Mouse (Mus musculus) erythroid progenitor cell, adult 5-6 weeks (primary cell): ENCODE results near the gene Hipk4. TPM values are rescaled to one million over a fixed set of nuclear protein-coding genes. Genes with fewer than 3 reads are reported as not detected.

ENCODE experiments used
- ATAC-seq: replicated peaks from 2 replicates; pipeline ENCODE4 v1.8.0; 2016; ENCODE audit warnings: moderate number of reproducible peaks, mild to moderate bottlenecking, moderate TSS enrichment, inconsistent platforms; ENCODE audit not compliant: poor library complexity, low FRiP score, severe bottlenecking
- total RNA-seq, 2 experiments: library from RNA; stranded (forward) in 1 of 2; stranded (reverse) in 1 of 2; fragments of 150-400 nt in 1 of 2; fragments of 186-747, 209-891 nt in 1 of 2; gene quantifications; 2 replicates each; pipeline versions ENCODE4 v1.2.3 to v1.2.4; 2015 to 2017; ENCODE audit warnings: low replicate concordance in 2 of 2

Hipk4 gene
- total RNA-seq, 2 experiments from 2014 or later = not detected

DNA sequence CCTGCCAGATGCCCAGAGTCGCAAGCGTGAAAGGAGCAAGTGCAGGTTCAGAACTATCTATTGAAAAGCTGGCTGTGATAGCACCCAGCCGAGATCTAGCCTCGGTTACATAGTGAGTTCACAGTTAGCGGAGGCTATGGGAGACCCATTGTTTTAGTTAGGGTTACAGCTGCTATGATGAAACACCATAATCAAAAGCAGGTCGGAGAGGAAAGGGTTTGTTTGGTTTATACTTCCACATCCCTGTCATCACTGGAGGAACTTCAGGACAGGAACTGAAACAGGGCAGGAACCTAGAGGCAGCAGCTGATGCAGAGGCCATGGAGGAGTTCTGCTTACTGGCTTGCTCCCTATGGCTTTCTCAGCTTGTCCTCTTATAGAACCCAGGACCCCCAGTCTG lies 54.5 kb downstream of the Hipk4 start:
- no peak for ATAC-seq

DNA sequence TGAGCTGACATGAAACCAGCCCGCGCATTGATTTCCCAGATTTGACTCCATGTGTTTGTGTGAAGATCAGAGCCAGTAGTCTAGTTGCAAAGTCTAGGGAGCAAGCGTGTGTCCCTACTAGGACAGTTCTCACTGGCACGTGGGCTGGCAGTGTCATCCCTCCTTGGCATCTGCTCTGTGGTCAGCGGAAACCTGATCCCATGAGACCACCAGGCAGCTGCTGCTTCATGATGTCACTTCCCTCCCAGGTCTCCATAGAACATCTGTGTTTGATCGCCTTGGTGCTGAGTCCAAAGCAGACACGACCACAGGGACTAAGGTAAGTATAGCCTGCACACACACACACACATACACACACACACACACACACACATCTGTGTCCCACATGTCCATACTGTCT lies 55.4 kb downstream of the Hipk4 start:
- ATAC-seq = no peak

DNA sequence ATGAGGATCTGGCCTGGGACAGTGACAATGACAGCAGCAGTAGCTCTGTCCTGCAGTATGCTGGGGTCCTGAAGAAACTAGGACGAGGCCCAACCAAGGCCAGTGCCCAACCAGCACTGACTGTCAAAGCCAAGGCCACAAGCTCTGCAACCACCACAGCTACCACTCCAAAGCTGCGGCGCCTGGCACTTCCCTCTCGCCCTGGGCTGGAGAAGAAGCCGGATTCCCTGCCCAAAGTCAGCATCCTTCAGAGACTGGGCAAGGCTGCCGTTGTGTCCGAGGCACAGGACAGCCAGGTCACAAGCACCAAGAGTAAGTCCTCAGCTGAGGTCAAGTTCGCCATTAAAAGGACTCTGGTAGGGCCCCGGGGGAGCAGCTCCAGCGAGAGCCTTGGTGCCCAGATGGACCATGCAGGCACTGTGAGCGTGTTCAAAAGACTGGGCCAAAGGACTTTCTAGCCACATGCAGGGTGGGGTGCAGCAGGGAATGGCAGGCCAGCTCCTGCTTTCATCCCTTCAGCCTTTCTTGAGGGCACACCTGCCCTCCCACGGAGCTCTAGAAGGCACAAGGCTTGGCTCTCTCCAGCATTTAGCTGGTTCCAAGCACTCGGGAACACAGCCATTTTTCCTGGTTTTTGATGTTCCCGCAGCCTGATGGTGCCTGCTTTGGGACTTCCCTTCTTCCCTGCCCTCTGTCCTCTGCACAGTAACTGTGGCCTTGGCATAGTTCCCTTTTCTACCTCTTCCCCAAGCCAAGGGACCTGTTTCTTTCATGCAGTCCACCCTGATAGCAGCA lies 57.5 kb downstream of the Hipk4 start:
- no peak for ATAC-seq

Other genes starting within 250 kb of the Hipk4 start
- not detected in 2 replicates for gene Ltbp4, start 185.6 kb upstream of the Hipk4 start, total RNA-seq (2015; ENCODE audit: low replicate concordance)
- gene Ltbp4, start 185.6 kb upstream of the Hipk4 start, total RNA-seq (2017; ENCODE audit: low replicate concordance) = 0.61 TPM in 1 of 2 replicates, not detected in the other
- 11.5 and 20.5 TPM in 2 replicates for gene Shkbp1, start 167.2 kb upstream of the Hipk4 start, total RNA-seq (2015; ENCODE audit: low replicate concordance)
- 4.7 and 5.1 TPM in 2 replicates for gene Shkbp1, start 167.2 kb upstream of the Hipk4 start, total RNA-seq (2017; ENCODE audit: low replicate concordance)
- gene Gm20479, start 165.8 kb upstream of the Hipk4 start, total RNA-seq (2015; ENCODE audit: low replicate concordance) = 8.0 TPM in 1 of 2 replicates, not detected in the other
- not detected in 2 replicates for gene Gm20479, start 165.8 kb upstream of the Hipk4 start, total RNA-seq (2017; ENCODE audit: low replicate concordance)
- gene Sptbn4, start 75.6 kb upstream of the Hipk4 start, total RNA-seq (2015; ENCODE audit: low replicate concordance) = not detected in 2 replicates
- 0.08 and 0.13 TPM in 2 replicates for gene Sptbn4, start 75.6 kb upstream of the Hipk4 start, total RNA-seq (2017; ENCODE audit: low replicate concordance)
- 538 and 642 TPM in 2 replicates for gene Blvrb, start 75.3 kb upstream of the Hipk4 start, total RNA-seq (2015; ENCODE audit: low replicate concordance)
- gene Blvrb, start 75.3 kb upstream of the Hipk4 start, total RNA-seq (2017; ENCODE audit: low replicate concordance) = 484 and 602 TPM in 2 replicates
- gene Sertad3, start 49.5 kb upstream of the Hipk4 start, total RNA-seq (2015; ENCODE audit: low replicate concordance) = 9.0 and 9.2 TPM in 2 replicates
- 14.8 and 19.6 TPM in 2 replicates for gene Sertad3, start 49.5 kb upstream of the Hipk4 start, total RNA-seq (2017; ENCODE audit: low replicate concordance)
- gene Sertad1, start 36.4 kb upstream of the Hipk4 start, total RNA-seq (2015; ENCODE audit: low replicate concordance) = 1.7 and 6.8 TPM in 2 replicates
- 5.5 and 7.0 TPM in 2 replicates for gene Sertad1, start 36.4 kb upstream of the Hipk4 start, total RNA-seq (2017; ENCODE audit: low replicate concordance)
- 0.36 and 0.42 TPM in 2 replicates for gene Prx, start 23.9 kb upstream of the Hipk4 start, total RNA-seq (2015; ENCODE audit: low replicate concordance)
- gene Prx, start 23.9 kb upstream of the Hipk4 start, total RNA-seq (2017; ENCODE audit: low replicate concordance) = 1.4 and 5.1 TPM in 2 replicates
- 43.2 and 88.0 TPM in 2 replicates for gene Pld3, start 30.0 kb downstream of the Hipk4 start, total RNA-seq (2015; ENCODE audit: low replicate concordance)
- 19.1 and 26.3 TPM in 2 replicates for gene Pld3, start 30.0 kb downstream of the Hipk4 start, total RNA-seq (2017; ENCODE audit: low replicate concordance)
- 11.2 and 18.9 TPM in 2 replicates for gene 2310022A10Rik, start 30.0 kb downstream of the Hipk4 start, total RNA-seq (2015; ENCODE audit: low replicate concordance)
- gene 2310022A10Rik, start 30.0 kb downstream of the Hipk4 start, total RNA-seq (2017; ENCODE audit: low replicate concordance) = 1.6 and 6.8 TPM in 2 replicates
- 28.5 and 59.9 TPM in 2 replicates for gene Akt2, start 68.3 kb downstream of the Hipk4 start, total RNA-seq (2015; ENCODE audit: low replicate concordance)
- gene Akt2, start 68.3 kb downstream of the Hipk4 start, total RNA-seq (2017; ENCODE audit: low replicate concordance) = 25.1 and 48.1 TPM in 2 replicates
- gene Ttc9b, start 130.6 kb downstream of the Hipk4 start, total RNA-seq (2015; ENCODE audit: low replicate concordance) = not detected in 2 replicates
- not detected in 2 replicates for gene Ttc9b, start 130.6 kb downstream of the Hipk4 start, total RNA-seq (2017; ENCODE audit: low replicate concordance)
- gene Map3k10, start 151.3 kb downstream of the Hipk4 start, total RNA-seq (2015; ENCODE audit: low replicate concordance) = 0.72 and 6.7 TPM in 2 replicates
- gene Map3k10, start 151.3 kb downstream of the Hipk4 start, total RNA-seq (2017; ENCODE audit: low replicate concordance) = 0.13 TPM in 1 of 2 replicates, not detected in the other
- not detected in 2 replicates for gene Zfp607b, start 166.1 kb downstream of the Hipk4 start, total RNA-seq (2015; ENCODE audit: low replicate concordance)
- 1.7 TPM in 1 of 2 replicates, not detected in the other for gene Zfp607b, start 166.1 kb downstream of the Hipk4 start, total RNA-seq (2017; ENCODE audit: low replicate concordance)
- gene Zfp60, start 208.1 kb downstream of the Hipk4 start, total RNA-seq (2015; ENCODE audit: low replicate concordance) = 0.36 and 6.3 TPM in 2 replicates
- 0.39 and 2.8 TPM in 2 replicates for gene Zfp60, start 208.1 kb downstream of the Hipk4 start, total RNA-seq (2017; ENCODE audit: low replicate concordance)